Mouse (Mus musculus) lung, postnatal 0 days (tissue): ENCODE data around the gene P2ry14.

ENCODE experiments used
- CTCF ChIP-seq: IDR thresholded peaks from 2 replicates; pipeline ENCODE4 v1.5.1; 2016; ENCODE audit warnings: antibody characterized with exemption, mild to moderate bottlenecking
- EP300 ChIP-seq: IDR thresholded peaks from 2 replicates; pipeline ENCODE4 v1.6.1; 2016; ENCODE audit warnings: antibody characterized with exemption, mild to moderate bottlenecking, control low read depth

- no peak for TF ChIP-seq CTCF
- TF ChIP-seq EP300: no peak
Measured at GRCm38 (mm10) chr3:59130431-59130830, 23.0 kb downstream of the P2ry14 start.
